Mouse (Mus musculus): ENCODE measurements around the gene Dnajb5. TPM values are rescaled to one million over a fixed set of nuclear protein-coding genes. Genes with fewer than 3 reads are reported as not detected.

Dnajb5 gene
- polyA plus RNA-seq, 1 experiment = 27.2 TPM

DNA sequence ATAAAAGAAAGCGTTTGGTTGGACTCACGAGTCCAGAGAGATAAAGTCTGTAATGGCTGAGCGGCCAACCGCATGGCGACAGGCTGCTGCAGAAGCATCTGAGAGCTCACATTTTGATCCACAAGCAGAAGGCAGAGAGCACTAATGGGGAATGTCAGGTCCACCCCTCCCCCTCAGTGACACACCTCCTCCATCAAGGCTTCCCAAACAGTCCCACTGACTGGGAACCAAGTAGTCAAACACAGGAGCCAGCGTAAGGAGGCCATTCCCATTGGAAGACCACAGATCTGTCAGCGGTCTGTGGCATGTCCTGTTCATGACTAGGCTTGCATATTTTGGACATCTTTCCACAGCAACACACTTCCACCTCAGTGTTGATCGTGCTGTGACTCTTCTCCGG, 20.7 kb upstream of the Dnajb5 start:
- Histone ChIP-seq H3K27me3 (ENCODE audit: control insufficient read depth, insufficient read depth, low read length, poor library complexity, severe bottlenecking) (no peaks in the 10 kb centered on the region), H3K9me3 (replicated peaks; ENCODE audit: control insufficient read depth, insufficient read depth, low read length, poor library complexity, severe bottlenecking) (no peaks in the 10 kb centered on the region), H3K4me3 (ENCODE audit: low read depth, low read length) (no peak overlapping the region), H3K4me1 (ENCODE audit: control insufficient read depth, insufficient read depth, low read length) (no peaks in the 10 kb centered on the region), H3K27ac (ENCODE audit: insufficient read depth, low read length) (no peak overlapping the region), H3K36me3 (ENCODE audit: control insufficient read depth, insufficient read depth, low read length, poor library complexity, severe bottlenecking) (no peaks in the 10 kb centered on the region), H3K9ac (ENCODE audit: low read depth, poor library complexity, severe bottlenecking) (no peak overlapping the region)
- TF ChIP-seq EP300 (IDR thresholded peaks at IDR 0.05; ENCODE audit: insufficient read depth, low read depth, low read length) (no peak), POLR2A (IDR thresholded peaks at IDR 0.05; ENCODE audit: insufficient read depth, low read length) (no peak), CTCF (IDR thresholded peaks at IDR 0.05; ENCODE audit: low read depth, low read length) (no peak)

DNA sequence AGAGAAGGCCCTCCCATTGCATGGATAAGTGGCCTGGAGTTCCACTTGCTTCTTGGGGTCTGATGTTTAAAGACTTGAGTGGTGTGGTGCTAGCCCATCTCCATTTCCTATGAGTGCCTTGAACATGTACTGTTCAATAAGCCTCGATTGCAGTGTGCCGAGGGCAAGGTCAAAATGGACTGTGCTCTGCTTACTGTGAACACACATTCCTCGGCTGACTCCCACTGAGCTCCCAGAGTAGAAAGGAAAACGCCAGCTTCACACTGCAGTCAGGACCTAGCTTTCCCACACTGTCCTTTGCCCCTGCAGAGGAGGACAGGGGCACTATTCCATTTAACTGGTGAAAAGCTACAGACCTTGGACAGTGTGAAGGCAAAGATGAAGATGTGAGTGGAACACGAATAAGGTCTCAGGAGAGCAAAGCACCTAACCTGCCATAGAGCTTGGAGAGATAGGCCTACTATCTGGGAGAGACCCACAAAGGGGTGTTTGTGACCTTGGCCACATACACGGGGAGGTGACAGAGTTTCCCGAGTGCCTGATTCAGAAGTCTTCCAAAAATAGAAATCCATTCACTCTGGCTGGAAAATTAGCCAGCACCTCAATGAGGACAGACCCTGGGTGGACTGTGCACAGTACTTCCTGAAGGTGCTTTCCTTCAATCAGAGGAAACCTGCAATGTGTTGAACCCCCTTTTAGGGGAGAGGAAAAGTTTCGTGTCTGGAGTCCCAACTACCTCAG, 17.2 kb upstream of the Dnajb5 start:
- H3K27me3 ChIP-seq (ENCODE audit: control insufficient read depth, insufficient read depth, low read length, poor library complexity, severe bottlenecking) = no peaks in the 10 kb centered on the region

DNA sequence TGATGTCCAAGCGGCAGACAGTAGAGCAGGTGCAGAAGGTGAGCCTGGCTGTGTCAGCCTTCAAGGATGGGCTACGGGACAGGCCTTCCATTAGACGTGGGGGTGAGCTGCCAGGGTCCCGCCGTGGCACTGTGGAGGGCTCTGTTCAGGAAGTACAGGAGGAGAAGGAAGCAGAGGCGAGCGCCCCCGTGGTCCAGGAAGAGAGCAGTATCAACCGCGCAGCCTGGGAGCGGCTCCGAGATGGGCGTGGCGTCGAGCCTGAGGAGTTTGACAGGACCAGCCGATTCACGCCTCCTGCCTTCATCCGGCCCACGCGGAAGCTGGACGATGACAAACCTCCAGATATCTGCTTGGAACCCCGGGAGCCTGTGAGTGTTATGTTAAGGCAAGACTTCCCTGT, 16.0 kb upstream of the Dnajb5 start:
- Histone ChIP-seq H3K27ac (ENCODE audit: insufficient read depth, low read length) (no peak overlapping the region), H3K9me3 (replicated peaks; ENCODE audit: control insufficient read depth, insufficient read depth, low read length, poor library complexity, severe bottlenecking) (no peaks in the 10 kb centered on the region), H3K9ac (ENCODE audit: low read depth, poor library complexity, severe bottlenecking) (no peak overlapping the region), H3K4me1 (ENCODE audit: control insufficient read depth, insufficient read depth, low read length) (no peaks in the 10 kb centered on the region), H3K27me3 (ENCODE audit: control insufficient read depth, insufficient read depth, low read length, poor library complexity, severe bottlenecking) (no peaks in the 10 kb centered on the region), H3K4me3 (ENCODE audit: low read depth, low read length) (peak overlapping the region; percentile 16; the same call in 1 of the 2 replicates), H3K36me3 (ENCODE audit: control insufficient read depth, insufficient read depth, low read length, poor library complexity, severe bottlenecking) (no peaks in the 10 kb centered on the region)
- no peak for TF ChIP-seq POLR2A (IDR thresholded peaks at IDR 0.05; ENCODE audit: insufficient read depth, low read length)
- peak; percentile 6 for TF ChIP-seq CTCF (IDR thresholded peaks at IDR 0.05; ENCODE audit: low read depth, low read length)
- TF ChIP-seq EP300 (IDR thresholded peaks at IDR 0.05; ENCODE audit: insufficient read depth, low read depth, low read length) = no peak

More for the DNA sequence above, 17.2 kb upstream of the Dnajb5 start:
- TF ChIP-seq CTCF (IDR thresholded peaks at IDR 0.05; ENCODE audit: low read depth, low read length) = no peak
- no peak for TF ChIP-seq POLR2A (IDR thresholded peaks at IDR 0.05; ENCODE audit: insufficient read depth, low read length)
- Histone ChIP-seq H3K27ac (ENCODE audit: insufficient read depth, low read length) (no peak overlapping the region), H3K4me3 (ENCODE audit: low read depth, low read length) (no peak overlapping the region), H3K9ac (ENCODE audit: low read depth, poor library complexity, severe bottlenecking) (no peak overlapping the region), H3K4me1 (ENCODE audit: control insufficient read depth, insufficient read depth, low read length) (no peaks in the 10 kb centered on the region), H3K36me3 (ENCODE audit: control insufficient read depth, insufficient read depth, low read length, poor library complexity, severe bottlenecking) (no peaks in the 10 kb centered on the region), H3K9me3 (replicated peaks; ENCODE audit: control insufficient read depth, insufficient read depth, low read length, poor library complexity, severe bottlenecking) (no peaks in the 10 kb centered on the region)

DNA sequence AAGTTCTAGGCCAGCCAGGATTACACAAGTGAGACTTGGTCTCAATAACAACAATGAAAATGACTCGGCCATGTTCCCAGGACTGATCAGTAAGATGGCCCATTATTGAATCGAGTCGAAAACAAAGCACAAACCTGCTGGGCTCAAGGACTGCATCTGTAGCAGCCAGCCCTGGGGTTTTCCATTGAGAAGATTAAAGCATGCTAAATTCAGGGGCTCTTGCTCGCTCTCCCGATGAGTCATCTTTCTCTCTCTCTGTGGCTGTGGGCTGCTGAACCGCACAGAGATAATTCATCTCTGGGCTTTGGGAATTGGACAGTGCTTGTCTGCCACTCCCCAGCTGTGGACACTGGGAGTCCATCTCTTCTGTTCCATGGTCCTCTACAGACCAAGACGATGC, 8.2 kb upstream of the Dnajb5 start:
- Histone ChIP-seq H3K9me3 (replicated peaks; ENCODE audit: control insufficient read depth, insufficient read depth, low read length, poor library complexity, severe bottlenecking) (no peaks in the 10 kb centered on the region), H3K4me1 (ENCODE audit: control insufficient read depth, insufficient read depth, low read length) (no peaks in the 10 kb centered on the region), H3K9ac (ENCODE audit: low read depth, poor library complexity, severe bottlenecking) (no peak overlapping the region), H3K27ac (ENCODE audit: insufficient read depth, low read length) (no peak overlapping the region), H3K4me3 (ENCODE audit: low read depth, low read length) (no peak overlapping the region), H3K36me3 (ENCODE audit: control insufficient read depth, insufficient read depth, low read length, poor library complexity, severe bottlenecking) (no peaks in the 10 kb centered on the region), H3K27me3 (ENCODE audit: control insufficient read depth, insufficient read depth, low read length, poor library complexity, severe bottlenecking) (no peaks in the 10 kb centered on the region)
- no peak for TF ChIP-seq POLR2A (IDR thresholded peaks at IDR 0.05; ENCODE audit: insufficient read depth, low read length)

DNA sequence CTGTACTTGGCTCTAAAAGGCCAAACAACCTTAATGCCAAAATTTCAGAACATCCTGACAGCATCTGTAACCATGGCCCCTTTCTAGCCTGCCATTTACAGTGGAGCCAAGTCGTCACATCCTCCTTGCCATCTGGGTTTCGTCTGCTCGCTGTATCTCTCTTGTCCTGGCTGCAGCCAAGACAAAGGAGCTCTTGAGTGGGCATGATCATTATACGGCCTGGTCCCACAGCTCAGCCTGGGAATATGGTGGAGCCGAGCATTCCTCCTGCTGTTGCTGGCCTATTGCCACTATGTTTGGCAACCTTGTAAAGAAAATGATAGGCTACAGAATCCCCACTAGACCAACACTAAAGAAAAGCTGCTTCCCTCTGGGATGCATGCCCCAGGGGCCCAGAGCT, 6.3 kb upstream of the Dnajb5 start:
- Histone ChIP-seq H3K9me3 (replicated peaks; ENCODE audit: control insufficient read depth, insufficient read depth, low read length, poor library complexity, severe bottlenecking) (no peaks in the 10 kb centered on the region), H3K4me1 (ENCODE audit: control insufficient read depth, insufficient read depth, low read length) (no peaks in the 10 kb centered on the region), H3K27me3 (ENCODE audit: control insufficient read depth, insufficient read depth, low read length, poor library complexity, severe bottlenecking) (no peaks in the 10 kb centered on the region), H3K27ac (ENCODE audit: insufficient read depth, low read length) (no peak overlapping the region), H3K4me3 (ENCODE audit: low read depth, low read length) (no peak overlapping the region), H3K36me3 (ENCODE audit: control insufficient read depth, insufficient read depth, low read length, poor library complexity, severe bottlenecking) (no peaks in the 10 kb centered on the region), H3K9ac (ENCODE audit: low read depth, poor library complexity, severe bottlenecking) (no peak overlapping the region)
- TF ChIP-seq EP300 (IDR thresholded peaks at IDR 0.05; ENCODE audit: insufficient read depth, low read depth, low read length) (no peak), POLR2A (IDR thresholded peaks at IDR 0.05; ENCODE audit: insufficient read depth, low read length) (no peak), CTCF (IDR thresholded peaks at IDR 0.05; ENCODE audit: low read depth, low read length) (no peak)

DNA sequence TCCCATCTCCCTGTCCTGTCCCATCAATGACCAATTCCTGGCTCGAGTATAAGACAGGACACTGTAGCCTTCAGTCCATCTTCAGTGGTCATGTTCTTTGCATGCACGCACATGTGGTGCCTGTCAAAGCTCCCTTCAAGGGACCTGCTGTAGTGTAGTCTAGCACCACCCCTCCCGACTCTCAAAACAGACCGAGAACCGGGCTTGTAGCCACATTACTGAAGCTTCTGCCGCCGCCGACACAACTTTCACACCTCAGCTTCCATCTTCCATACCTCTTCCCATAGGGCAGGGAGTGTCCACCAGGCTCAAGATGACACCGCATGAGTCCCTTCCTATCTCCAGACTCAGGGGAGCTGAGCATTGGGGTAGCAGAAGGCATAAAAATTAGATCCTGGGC, 5.4 kb upstream of the Dnajb5 start:
- Histone ChIP-seq H3K9ac (ENCODE audit: low read depth, poor library complexity, severe bottlenecking) (no peak overlapping the region), H3K36me3 (ENCODE audit: control insufficient read depth, insufficient read depth, low read length, poor library complexity, severe bottlenecking) (no peaks in the 10 kb centered on the region), H3K4me1 (ENCODE audit: control insufficient read depth, insufficient read depth, low read length) (no peaks in the 10 kb centered on the region), H3K27me3 (ENCODE audit: control insufficient read depth, insufficient read depth, low read length, poor library complexity, severe bottlenecking) (no peaks in the 10 kb centered on the region), H3K27ac (ENCODE audit: insufficient read depth, low read length) (no peak overlapping the region), H3K9me3 (replicated peaks; ENCODE audit: control insufficient read depth, insufficient read depth, low read length, poor library complexity, severe bottlenecking) (no peaks in the 10 kb centered on the region), H3K4me3 (ENCODE audit: low read depth, low read length) (no peak overlapping the region)
- TF ChIP-seq POLR2A (IDR thresholded peaks at IDR 0.05; ENCODE audit: insufficient read depth, low read length) = no peak
- no peak for TF ChIP-seq EP300 (IDR thresholded peaks at IDR 0.05; ENCODE audit: insufficient read depth, low read depth, low read length)
- no peak for TF ChIP-seq CTCF (IDR thresholded peaks at IDR 0.05; ENCODE audit: low read depth, low read length)

Data from ES-Bruce4 (cell line).